Mouse (Mus musculus) kidney, embryonic 15.5 days (tissue): ENCODE data around the gene Rbsn. TPM values are rescaled to one million over a fixed set of nuclear protein-coding genes. Genes with fewer than 3 reads are reported as not detected.
A peak's percentile ranks its signal among the peaks of the same experiment; 100 is the strongest.

Experiments
- ATAC-seq: fragments of 200-750 bp; cut with Nextera tagmentation; replicated peaks from 2 replicates; pipeline ENCODE4 v1.8.0; 2017; ENCODE audit warnings: moderate TSS enrichment; ENCODE audit not compliant: low FRiP score
- H3K27ac ChIP-seq: fragments of 300-500 bp; sonication (generic); 2 replicates; pipeline ENCODE4 v1.5.1; 2015; ENCODE audit warnings: mild to moderate bottlenecking, inconsistent platforms
- H3K27me3 ChIP-seq: fragments of 300-500 bp; sonication (generic); 2 replicates; pipeline ENCODE4 v1.6.1; 2015; ENCODE audit warnings: inconsistent platforms
- H3K36me3 ChIP-seq: fragments of 300-500 bp; sonication (generic); 2 replicates; pipeline ENCODE4 v1.6.1; 2015; ENCODE audit warnings: inconsistent platforms
- H3K4me1 ChIP-seq: fragments of 300-500 bp; sonication (generic); 2 replicates; pipeline ENCODE4 v1.6.1; 2015; ENCODE audit warnings: inconsistent platforms
- H3K4me2 ChIP-seq: fragments of 300-500 bp; sonication (generic); 2 replicates; pipeline ENCODE4 v1.6.1; 2015; ENCODE audit warnings: moderate library complexity, mild to moderate bottlenecking, inconsistent platforms
- H3K4me3 ChIP-seq: fragments of 300-500 bp; sonication (generic); replicated peaks from 2 replicates; pipeline ENCODE4 v1.5.1; 2015; ENCODE audit warnings: mild to moderate bottlenecking, inconsistent platforms
- H3K9ac ChIP-seq: fragments of 300-500 bp; sonication (generic); 2 replicates; pipeline ENCODE4 v1.6.1; 2015; ENCODE audit warnings: mild to moderate bottlenecking, inconsistent platforms
- H3K9me3 ChIP-seq: fragments of 300-500 bp; sonication (generic); replicated peaks from 2 replicates; pipeline ENCODE4 v1.6.1; 2016; ENCODE audit warnings: inconsistent platforms
- WGBS: fragments of 180-500 bp; shearing (Covaris S2); methylation state at CpG from one replicate; pipeline ENCODE4 v1.1.7; 2015; ENCODE audit warnings: mixed read lengths; 5-methylcytosine and 5-hydroxymethylcytosine counted together
- polyA plus RNA-seq: library from polyadenylated mRNA; unstranded; fragments of >200 nt; fragmentation: Nextera tagmentation; extraction: Ambion mirVana; gene quantifications from 2 replicates; pipeline ENCODE4 v1.2.1, GENCODE M21; 2015

Gene Rbsn
- 23.8 and 27.0 TPM in 2 replicates for polyA plus RNA-seq

DNA sequence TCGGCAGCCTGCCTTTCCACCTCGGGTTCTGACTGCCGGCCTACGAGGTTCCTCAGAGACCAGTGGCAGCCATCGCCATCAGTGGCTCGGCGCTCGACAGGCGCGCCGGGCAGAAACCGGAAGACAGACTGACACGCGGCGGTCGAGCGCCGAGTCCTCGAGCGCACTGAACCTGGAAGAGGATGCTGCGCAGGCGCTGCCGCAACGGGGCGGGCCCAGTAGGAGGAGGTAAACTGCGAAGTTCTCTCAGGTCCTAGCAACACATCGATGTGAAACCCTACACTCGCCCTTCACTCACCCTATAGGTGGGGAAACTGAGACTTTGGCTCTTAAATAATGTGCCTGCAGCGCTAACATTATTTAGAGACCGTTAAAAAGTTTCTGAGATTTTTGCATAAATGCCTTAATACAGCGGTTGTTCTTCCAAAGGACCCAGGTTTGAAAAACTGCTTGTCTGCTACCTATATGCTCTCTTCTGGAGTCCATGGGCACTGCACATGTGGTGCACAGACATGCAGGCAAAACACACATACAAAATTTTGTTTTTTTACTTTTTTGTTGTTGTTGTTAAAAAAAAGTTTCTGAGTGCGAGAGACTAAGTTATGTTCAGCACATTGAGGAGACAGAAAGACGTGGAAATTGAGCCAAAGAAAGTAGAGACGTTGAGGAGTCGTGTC lies at the start of gene Rbsn:
Gene Rbsn (minus strand): TSS at position 153 of the 677 bp plus-strand sequence.
- Histone ChIP-seq H3K27me3 (no peaks in the 10 kb centered on the region), H3K4me2 (peak within 1 kb of the TSS; percentile 76), H3K36me3 (peaks cover 17% of the 10 kb centered on the region), H3K27ac (peak within 1 kb of the TSS; percentile 83), H3K9me3 (no peaks in the 10 kb centered on the region), H3K9ac (peak within 1 kb of the TSS; percentile 83), H3K4me1 (peaks cover 12% of the 10 kb centered on the region), H3K4me3 (peak within 1 kb of the TSS; percentile 86)
- 9% methylated on average over 35 of the region's 35 CpGs for WGBS
- ATAC-seq, result peak; percentile 95

DNA sequence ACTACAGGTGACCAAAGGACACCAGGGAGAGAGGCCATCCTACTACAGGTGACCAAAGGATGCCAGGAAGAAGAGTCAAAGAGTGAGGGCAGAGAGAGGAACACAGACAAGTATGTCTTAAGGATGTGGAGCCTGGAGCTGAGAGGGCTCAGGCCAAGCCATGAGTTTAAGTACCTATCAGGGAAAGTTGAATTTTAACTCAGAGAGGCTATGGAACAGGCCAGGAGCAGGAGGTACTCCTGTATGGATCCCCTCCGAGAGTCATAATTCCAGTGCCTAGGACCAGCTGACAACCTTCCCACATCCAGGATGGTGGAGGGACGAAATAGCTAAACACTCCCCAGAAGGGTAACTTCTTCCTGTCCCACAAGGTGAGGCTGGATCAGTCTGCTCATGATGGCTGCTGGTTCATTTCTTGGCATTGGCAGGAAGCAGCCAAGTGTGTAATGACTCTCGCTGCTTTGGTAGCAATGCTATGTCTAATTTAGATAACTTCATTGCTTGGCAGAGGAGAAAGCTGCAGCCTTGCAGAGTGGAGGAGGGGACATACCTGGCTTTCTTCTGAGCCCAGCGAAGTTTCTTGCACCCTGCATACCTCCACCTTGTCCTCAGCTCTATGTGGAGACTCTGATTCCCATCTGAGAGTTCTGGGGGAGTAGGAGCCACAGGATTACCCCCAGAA lies 46.6 kb upstream of the Rbsn start:
- Histone ChIP-seq H3K9ac (no peak overlapping the region), H3K4me1 (peaks cover 8% of the 10 kb centered on the region; the same call in 1 of the 2 replicates), H3K9me3 (no peaks in the 10 kb centered on the region), H3K27me3 (no peaks in the 10 kb centered on the region), H3K36me3 (no peaks in the 10 kb centered on the region), H3K4me2 (no peak overlapping the region), H3K4me3 (no peak overlapping the region), H3K27ac (peak overlapping the region; percentile 81)
- WGBS, result 46% methylated on average over 4 of the region's 4 CpGs
- ATAC-seq, result peak; percentile 58

DNA sequence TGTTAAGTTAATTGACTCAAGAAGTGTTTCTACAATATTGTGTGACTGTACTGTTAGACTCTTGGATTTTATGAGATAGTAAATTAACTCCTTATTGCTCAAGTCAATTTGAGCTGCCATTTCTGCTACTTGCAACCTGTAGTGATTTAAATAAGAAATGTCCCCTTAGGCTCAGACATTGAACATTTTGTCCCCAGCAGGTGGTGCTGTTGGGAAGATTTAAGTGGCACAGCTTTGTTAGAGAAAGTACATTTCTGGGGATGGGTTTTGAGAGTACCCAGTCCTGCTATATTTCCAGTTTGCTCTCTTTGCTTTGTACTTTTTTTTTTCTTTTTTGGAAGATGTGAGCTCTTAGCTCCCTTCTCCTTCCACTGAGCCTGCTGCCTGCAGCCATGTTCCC lies 40.6 kb upstream of the Rbsn start:
- Histone ChIP-seq H3K9me3 (peaks cover 5% of the 10 kb centered on the region; the same call in 1 of the 2 replicates), H3K27ac (no peak overlapping the region), H3K4me2 (no peak overlapping the region), H3K27me3 (no peaks in the 10 kb centered on the region), H3K4me1 (no peaks in the 10 kb centered on the region), H3K9ac (no peak overlapping the region), H3K4me3 (no peak overlapping the region), H3K36me3 (no peaks in the 10 kb centered on the region)
- ATAC-seq, result no peak

- 72% methylated on average over 3 of the region's 3 CpGs for WGBS
- H3K36me3 ChIP-seq, result no peaks in the 10 kb centered on the region
- no peak overlapping the region for H3K27ac ChIP-seq
- no peak overlapping the region for H3K4me3 ChIP-seq
- H3K4me1 ChIP-seq, result no peaks in the 10 kb centered on the region
- H3K4me2 ChIP-seq, result no peak overlapping the region
- ATAC-seq, result no peak
- H3K27me3 ChIP-seq, result no peaks in the 10 kb centered on the region
- H3K9ac ChIP-seq, result no peak overlapping the region
- peaks cover 5% of the 10 kb centered on the region; the same call in 1 of the 2 replicates for H3K9me3 ChIP-seq
Observed at GRCm38 (mm10) chr6:92253253-92253870, 38.6 kb upstream of the Rbsn start.

GRCm38 (mm10) chr6:92247215-92247919 lies 32.6 kb upstream of the Rbsn start:
- Histone ChIP-seq H3K4me2 (no peak overlapping the region), H3K4me3 (no peak overlapping the region), H3K9me3 (no peaks in the 10 kb centered on the region), H3K4me1 (peaks cover 10% of the 10 kb centered on the region), H3K36me3 (no peaks in the 10 kb centered on the region), H3K27me3 (peaks cover 49% of the 10 kb centered on the region), H3K27ac (no peak overlapping the region), H3K9ac (no peak overlapping the region)
- no peak for ATAC-seq
- 36% methylated on average over 7 of the region's 7 CpGs for WGBS

GRCm38 (mm10) chr6:92246335-92246734 lies 31.6 kb upstream of the Rbsn start:
- H3K9ac ChIP-seq, result no peak overlapping the region
- H3K27me3 ChIP-seq, result peaks cover 50% of the 10 kb centered on the region
- no peak for ATAC-seq
- H3K27ac ChIP-seq, result no peak overlapping the region
- WGBS, result 18% methylated on average over 3 of the region's 3 CpGs
- no peak overlapping the region for H3K4me3 ChIP-seq
- no peaks in the 10 kb centered on the region for H3K9me3 ChIP-seq
- H3K4me1 ChIP-seq, result peaks cover 10% of the 10 kb centered on the region
- H3K4me2 ChIP-seq, result no peak overlapping the region
- H3K36me3 ChIP-seq, result no peaks in the 10 kb centered on the region

DNA sequence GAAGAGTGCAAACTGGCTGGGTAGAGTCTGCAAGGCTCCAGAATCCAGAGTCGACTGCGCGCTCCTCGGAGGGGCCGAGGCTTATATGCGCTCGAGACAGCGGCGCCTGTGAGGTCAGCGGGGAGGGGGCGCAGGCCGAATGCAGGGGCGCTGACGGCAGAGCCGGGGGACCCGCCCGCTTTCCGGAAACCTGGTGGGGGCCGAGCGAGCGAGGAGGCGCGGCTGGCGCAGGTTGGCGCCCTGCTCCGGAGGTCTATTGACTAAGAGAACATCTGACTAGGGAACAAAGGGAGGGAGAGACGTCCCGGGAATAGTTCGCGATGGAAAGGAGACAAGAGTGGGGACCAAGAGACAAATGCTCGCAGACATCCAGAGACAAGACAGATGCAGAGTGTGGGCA lies 29.9 kb upstream of the Rbsn start, which contains the start of gene Trh:
Gene Trh (minus strand): TSS at position 60 of the 400 bp plus-strand sequence.
- no peaks in the 10 kb centered on the region for H3K36me3 ChIP-seq
- no peak within 1 kb of the TSS; the same call in 1 of the 2 replicates for H3K9ac ChIP-seq
- 1% methylated on average over 31 of the region's 31 CpGs for WGBS
- peaks cover 50% of the 10 kb centered on the region for H3K27me3 ChIP-seq
- H3K9me3 ChIP-seq, result no peaks in the 10 kb centered on the region
- peak within 1 kb of the TSS; percentile 72 for H3K4me2 ChIP-seq
- H3K27ac ChIP-seq, result no peak within 1 kb of the TSS
- ATAC-seq, result no peak; the same call in 1 of the 2 replicates
- peak within 1 kb of the TSS; percentile 41 for H3K4me3 ChIP-seq
- peaks cover 10% of the 10 kb centered on the region for H3K4me1 ChIP-seq

- ATAC-seq, result peak; percentile 86
- Histone ChIP-seq H3K36me3 (no peaks in the 10 kb centered on the region), H3K27ac (no peak overlapping the region), H3K4me1 (peaks cover 10% of the 10 kb centered on the region), H3K4me2 (no peak overlapping the region), H3K27me3 (peaks cover 41% of the 10 kb centered on the region), H3K9ac (no peak overlapping the region), H3K4me3 (no peak overlapping the region), H3K9me3 (no peaks in the 10 kb centered on the region)
- 74% methylated on average over 3 of the region's 3 CpGs for WGBS
Observed at GRCm38 (mm10) chr6:92241178-92241906, 26.6 kb upstream of the Rbsn start.

- no peaks in the 10 kb centered on the region for H3K27me3 ChIP-seq
- H3K9ac ChIP-seq, result no peak overlapping the region
- no peaks in the 10 kb centered on the region for H3K4me1 ChIP-seq
- no peak for ATAC-seq
- no peaks in the 10 kb centered on the region for H3K9me3 ChIP-seq
- WGBS, result 58% methylated on average over 12 of the region's 12 CpGs
- no peak overlapping the region for H3K4me2 ChIP-seq
- H3K4me3 ChIP-seq, result no peak overlapping the region
- no peak overlapping the region for H3K27ac ChIP-seq
- H3K36me3 ChIP-seq, result no peaks in the 10 kb centered on the region
Observed at GRCm38 (mm10) chr6:92235036-92235435, 20.3 kb upstream of the Rbsn start.

DNA sequence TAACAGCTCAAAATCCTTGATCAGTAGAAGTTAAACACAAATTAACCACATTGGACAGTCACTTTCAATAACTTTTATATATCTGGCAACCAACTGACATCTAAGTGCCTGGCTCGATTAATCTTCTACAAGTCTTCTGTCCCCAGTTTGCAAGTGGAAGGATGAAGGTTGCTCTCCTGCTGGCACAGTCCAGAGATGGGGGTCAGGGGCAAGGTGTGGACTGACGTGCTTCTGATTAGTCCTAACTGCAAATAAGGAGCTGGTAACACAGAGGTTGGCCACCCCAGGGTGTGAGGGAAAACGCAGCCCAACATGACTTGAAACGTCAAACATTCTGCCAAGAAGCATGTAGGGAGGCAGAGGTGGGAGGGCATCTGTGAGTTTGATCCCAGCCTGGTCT lies 17.0 kb upstream of the Rbsn start:
- H3K9me3 ChIP-seq, result no peaks in the 10 kb centered on the region
- H3K9ac ChIP-seq, result no peak overlapping the region
- no peak overlapping the region for H3K27ac ChIP-seq
- no peaks in the 10 kb centered on the region for H3K36me3 ChIP-seq
- no peaks in the 10 kb centered on the region for H3K27me3 ChIP-seq
- no peaks in the 10 kb centered on the region for H3K4me1 ChIP-seq
- WGBS, result 71% methylated on average over 4 of the region's 4 CpGs
- H3K4me2 ChIP-seq, result no peak overlapping the region
- no peak for ATAC-seq
- H3K4me3 ChIP-seq, result no peak overlapping the region

- 60% methylated on average over 1 of the region's 1 CpGs for WGBS
- H3K9ac ChIP-seq, result no peak overlapping the region
- no peak overlapping the region for H3K27ac ChIP-seq
- no peaks in the 10 kb centered on the region for H3K27me3 ChIP-seq
- no peak overlapping the region for H3K4me3 ChIP-seq
- no peaks in the 10 kb centered on the region for H3K9me3 ChIP-seq
- no peak overlapping the region for H3K4me2 ChIP-seq
- no peak for ATAC-seq
- no peaks in the 10 kb centered on the region for H3K4me1 ChIP-seq
- no peaks in the 10 kb centered on the region for H3K36me3 ChIP-seq
Observed at GRCm38 (mm10) chr6:92231356-92231755, 16.6 kb upstream of the Rbsn start.
